Mouse (Mus musculus): ENCODE measurements at regions not wholly inside any gene's neighbourhood (a gene's known extent, or its start where the extent isn't known, plus 50 kb on each side); places are given as distances from the start of the nearest gene placed in this dataset.
"Not testable (repeated sequence)": the region's sequence is repeated elsewhere in the genome, so short reads cannot be mapped to it uniquely, and the experiment has no call there.

GRCm38 (mm10) chr2:128278608-128279081 lies 152.8 kb downstream of the Bcl2l11 start:
- no peak overlapping the region for H3K27ac ChIP-seq
- no peak overlapping the region for H3K4me3 ChIP-seq (ENCODE audit: inconsistent target)
- H3K36me3 ChIP-seq (ENCODE audit: inconsistent target): no peaks in the 10 kb centered on the region
- no peaks in the 10 kb centered on the region for H3K79me2 ChIP-seq (ENCODE audit: inconsistent target)
- 85% methylated on average over 12 of the region's 12 CpGs for WGBS (ENCODE audit: missing documents)

- Histone ChIP-seq H3K4me3 (ENCODE audit: inconsistent target) (no peak overlapping the region), H3K79me2 (ENCODE audit: inconsistent target) (no peaks in the 10 kb centered on the region), H3K27ac (no peak overlapping the region), H3K36me3 (ENCODE audit: inconsistent target) (no peaks in the 10 kb centered on the region)
- 92% methylated on average over 10 of the region's 10 CpGs for WGBS (ENCODE audit: missing documents)
These were observed 153.4 kb downstream of the Bcl2l11 start for GRCm38 (mm10) chr2:128279127-128279710.

GRCm38 (mm10) chr2:128282591-128282990 lies 156.8 kb downstream of the Bcl2l11 start:
- 75% methylated on average over 2 of the region's 4 CpGs for WGBS (ENCODE audit: missing documents)
- H3K79me2 ChIP-seq (ENCODE audit: inconsistent target): no peaks in the 10 kb centered on the region
- H3K4me3 ChIP-seq (ENCODE audit: inconsistent target): no peak overlapping the region
- H3K27ac ChIP-seq: no peak overlapping the region
- H3K36me3 ChIP-seq (ENCODE audit: inconsistent target): no peaks in the 10 kb centered on the region

GRCm38 (mm10) chr2:128284822-128285421 lies 159.1 kb downstream of the Bcl2l11 start:
- Histone ChIP-seq H3K27ac (no peak overlapping the region), H3K36me3 (ENCODE audit: inconsistent target) (no peaks in the 10 kb centered on the region), H3K79me2 (ENCODE audit: inconsistent target) (no peaks in the 10 kb centered on the region), H3K4me3 (ENCODE audit: inconsistent target) (no peak overlapping the region)
- 77% methylated on average over 7 of the region's 7 CpGs for WGBS (ENCODE audit: missing documents)

- no peak overlapping the region for H3K4me3 ChIP-seq (ENCODE audit: inconsistent target)
- WGBS (ENCODE audit: missing documents): 94% methylated on average over 12 of the region's 12 CpGs
- no peaks in the 10 kb centered on the region for H3K36me3 ChIP-seq (ENCODE audit: inconsistent target)
- no peak overlapping the region for H3K27ac ChIP-seq
- H3K79me2 ChIP-seq (ENCODE audit: inconsistent target): no peaks in the 10 kb centered on the region
These were observed 159.6 kb downstream of the Bcl2l11 start for GRCm38 (mm10) chr2:128285457-128285856.

- 62% methylated on average over 12 of the region's 12 CpGs for WGBS (ENCODE audit: missing documents)
- no peaks in the 10 kb centered on the region for H3K79me2 ChIP-seq (ENCODE audit: inconsistent target)
- no peak overlapping the region for H3K27ac ChIP-seq
- no peaks in the 10 kb centered on the region for H3K36me3 ChIP-seq (ENCODE audit: inconsistent target)
- H3K4me3 ChIP-seq (ENCODE audit: inconsistent target): no peak overlapping the region
These were observed 162.3 kb downstream of the Bcl2l11 start for GRCm38 (mm10) chr2:128288138-128288551.

- no peaks in the 10 kb centered on the region for H3K79me2 ChIP-seq (ENCODE audit: inconsistent target)
- WGBS (ENCODE audit: missing documents): 95% methylated on average over 3 of the region's 3 CpGs
- no peaks in the 10 kb centered on the region for H3K36me3 ChIP-seq (ENCODE audit: inconsistent target)
- no peak overlapping the region for H3K4me3 ChIP-seq (ENCODE audit: inconsistent target)
- H3K27ac ChIP-seq: no peak overlapping the region
These were observed 164.8 kb downstream of the Bcl2l11 start for GRCm38 (mm10) chr2:128290609-128291008.

- peak overlapping the region; percentile 48 for H3K27ac ChIP-seq
- 16% methylated on average over 3 of the region's 3 CpGs for WGBS (ENCODE audit: missing documents)
- no peak overlapping the region for H3K4me3 ChIP-seq (ENCODE audit: inconsistent target)
- H3K36me3 ChIP-seq (ENCODE audit: inconsistent target): no peaks in the 10 kb centered on the region
- H3K79me2 ChIP-seq (ENCODE audit: inconsistent target): no peaks in the 10 kb centered on the region
These were observed 168.8 kb downstream of the Bcl2l11 start for GRCm38 (mm10) chr2:128294610-128295009.

GRCm38 (mm10) chr2:128295018-128295424 lies 169.2 kb downstream of the Bcl2l11 start:
- WGBS (ENCODE audit: missing documents): 6% methylated on average over 11 of the region's 11 CpGs
- peak overlapping the region; percentile 48 for H3K27ac ChIP-seq
- H3K36me3 ChIP-seq (ENCODE audit: inconsistent target): no peaks in the 10 kb centered on the region
- no peaks in the 10 kb centered on the region for H3K79me2 ChIP-seq (ENCODE audit: inconsistent target)
- H3K4me3 ChIP-seq (ENCODE audit: inconsistent target): no peak overlapping the region

- Histone ChIP-seq H3K27ac (peak overlapping the region; percentile 48), H3K79me2 (ENCODE audit: inconsistent target) (no peaks in the 10 kb centered on the region), H3K4me3 (ENCODE audit: inconsistent target) (no peak overlapping the region), H3K36me3 (ENCODE audit: inconsistent target) (no peaks in the 10 kb centered on the region)
- 79% methylated on average over 3 of the region's 3 CpGs for WGBS (ENCODE audit: missing documents)
These were observed 169.9 kb downstream of the Bcl2l11 start for GRCm38 (mm10) chr2:128295726-128296234.

- peak overlapping the region; percentile 48 for H3K27ac ChIP-seq
- H3K4me3 ChIP-seq (ENCODE audit: inconsistent target); H3K36me3 ChIP-seq (ENCODE audit: inconsistent target); H3K79me2 ChIP-seq (ENCODE audit: inconsistent target): not testable (repeated sequence)
- 100% methylated on average over 5 of the region's 5 CpGs for WGBS (ENCODE audit: missing documents)
These were observed 170.6 kb downstream of the Bcl2l11 start for GRCm38 (mm10) chr2:128296423-128296822.

- H3K27ac ChIP-seq: peak overlapping the region; percentile 48
- H3K4me3 ChIP-seq (ENCODE audit: inconsistent target): no peak overlapping the region
- H3K36me3 ChIP-seq (ENCODE audit: inconsistent target): no peaks in the 10 kb centered on the region
- 22% methylated on average over 5 of the region's 5 CpGs for WGBS (ENCODE audit: missing documents)
- H3K79me2 ChIP-seq (ENCODE audit: inconsistent target): no peaks in the 10 kb centered on the region
These were observed 171.1 kb downstream of the Bcl2l11 start for GRCm38 (mm10) chr2:128296897-128297296.

- Histone ChIP-seq H3K79me2 (ENCODE audit: inconsistent target) (no peaks in the 10 kb centered on the region), H3K27ac (no peak overlapping the region), H3K4me3 (ENCODE audit: inconsistent target) (no peak overlapping the region), H3K36me3 (ENCODE audit: inconsistent target) (no peaks in the 10 kb centered on the region)
- WGBS (ENCODE audit: missing documents): 63% methylated on average over 4 of the region's 5 CpGs
These were observed 172.0 kb downstream of the Bcl2l11 start for GRCm38 (mm10) chr2:128297821-128298220.

GRCm38 (mm10) chr2:128298996-128299395 lies 173.2 kb downstream of the Bcl2l11 start:
- H3K4me3 ChIP-seq (ENCODE audit: inconsistent target): no peak overlapping the region
- 90% methylated on average over 8 of the region's 8 CpGs for WGBS (ENCODE audit: missing documents)
- H3K79me2 ChIP-seq (ENCODE audit: inconsistent target): no peaks in the 10 kb centered on the region
- H3K36me3 ChIP-seq (ENCODE audit: inconsistent target): no peaks in the 10 kb centered on the region
- H3K27ac ChIP-seq: no peak overlapping the region

- Histone ChIP-seq H3K36me3 (ENCODE audit: inconsistent target) (no peaks in the 10 kb centered on the region), H3K79me2 (ENCODE audit: inconsistent target) (no peaks in the 10 kb centered on the region), H3K4me3 (ENCODE audit: inconsistent target) (no peak overlapping the region), H3K27ac (no peak overlapping the region)
- 66% methylated on average over 8 of the region's 8 CpGs for WGBS (ENCODE audit: missing documents)
These were observed 175.9 kb downstream of the Bcl2l11 start for GRCm38 (mm10) chr2:128301709-128302108.

All from macrophage (primary cell).